Mouse (Mus musculus) kidney, adult 2 months (tissue): Measurements from ENCODE around the gene Msi2. TPM values are rescaled to one million over a fixed set of nuclear protein-coding genes. Genes with fewer than 3 reads are reported as not detected.

Experiments used
- DNase-seq: peaks from one replicate; pipeline ENCODE4 v3.0.0; 2021
- H3K27ac ChIP-seq: fragments of 200-500 bp; 2 replicates; pipeline ENCODE4 v1.5.1; 2012; ENCODE audit warnings: low read depth, low read length, control low read depth, inconsistent platforms; ENCODE audit not compliant: insufficient read depth
- H3K27me3 ChIP-seq: fragments of 200-500 bp; replicated peaks from 2 replicates; pipeline ENCODE4 v1.6.1; 2012; ENCODE audit warnings: mild to moderate bottlenecking, moderate library complexity, low read length, inconsistent platforms; ENCODE audit not compliant: control insufficient read depth, insufficient read depth
- H3K36me3 ChIP-seq: fragments of 200-500 bp; 2 replicates; pipeline ENCODE4 v1.6.1; 2012; ENCODE audit warnings: mild to moderate bottlenecking, moderate library complexity, low read length, inconsistent platforms; ENCODE audit not compliant: control insufficient read depth, insufficient read depth
- H3K4me1 ChIP-seq: fragments of 200-500 bp; 2 replicates; pipeline ENCODE4 v1.6.1; 2011; ENCODE audit warnings: low read length; ENCODE audit not compliant: control insufficient read depth, insufficient read depth
- H3K4me3 ChIP-seq: fragments of 200-500 bp; 2 replicates; pipeline ENCODE4 v1.5.1; 2011; ENCODE audit warnings: mild to moderate bottlenecking, low read depth, low read length, control low read depth; ENCODE audit not compliant: insufficient read depth
- CTCF ChIP-seq: fragments of 200-500 bp; conservative IDR thresholded peaks from 2 replicates; pipeline ENCODE4 v1.5.1; 2011; ENCODE audit warnings: low read depth, mild to moderate bottlenecking, control low read depth, low read length, moderate library complexity, mixed read lengths; ENCODE audit not compliant: insufficient read depth, insufficient read length
- POLR2A ChIP-seq: fragments of 200-500 bp; IDR thresholded peaks from one replicate; pipeline ENCODE4 v1.6.1; 2011; ENCODE audit warnings: low read depth, low read length, control low read depth
- WGBS: fragments of 180-500 bp; shearing (Covaris S2); methylation state at CpG from one replicate; pipeline ENCODE4 v1.1.7; 2018; 5-methylcytosine and 5-hydroxymethylcytosine counted together
- polyA plus RNA-seq: library from polyadenylated mRNA; depleted of rRNA; stranded (reverse); fragments of >200 nt; gene quantifications from 2 replicates; pipeline ENCODE4 v1.2.3, GENCODE M21; 2012

Gene Msi2
- polyA plus RNA-seq, 1 experiment = 43.5 TPM

GRCm38 (mm10) chr11:88636934-88637333, 81.4 kb downstream of the Msi2 start:
- DNase-seq = no peak
- Histone ChIP-seq H3K4me3 (no peak overlapping the region), H3K36me3 (no peaks in the 10 kb centered on the region; the same call in 1 of the 2 replicates), H3K27me3 (no peaks in the 10 kb centered on the region), H3K27ac (peak overlapping the region; percentile 26; the same call in 1 of the 2 replicates), H3K4me1 (peaks cover 28% of the 10 kb centered on the region)
- no peak for TF ChIP-seq CTCF
- TF ChIP-seq POLR2A = no peak
- WGBS = 68% methylated on average over 6 of the region's 6 CpGs

GRCm38 (mm10) chr11:88636319-88636718, 82.0 kb downstream of the Msi2 start:
- H3K36me3 ChIP-seq = no peaks in the 10 kb centered on the region; the same call in 1 of the 2 replicates
- H3K4me3 ChIP-seq = no peak overlapping the region
- no peaks in the 10 kb centered on the region for H3K27me3 ChIP-seq
- no peak for DNase-seq
- peaks cover 31% of the 10 kb centered on the region for H3K4me1 ChIP-seq
- H3K27ac ChIP-seq = peak overlapping the region; percentile 26; the same call in 1 of the 2 replicates
- TF ChIP-seq CTCF (no peak), POLR2A (no peak)
- WGBS = 65% methylated on average over 5 of the region's 5 CpGs

GRCm38 (mm10) chr11:88634627-88635026, 83.7 kb downstream of the Msi2 start:
- H3K27me3 ChIP-seq = no peaks in the 10 kb centered on the region
- no peaks in the 10 kb centered on the region for H3K36me3 ChIP-seq
- no peak overlapping the region for H3K4me3 ChIP-seq
- peaks cover 36% of the 10 kb centered on the region for H3K4me1 ChIP-seq
- H3K27ac ChIP-seq = no peak overlapping the region
- no peak for DNase-seq
- 13% methylated on average over 1 of the region's 1 CpGs for WGBS
- TF ChIP-seq CTCF (no peak), POLR2A (no peak)

- Histone ChIP-seq H3K36me3 (no peaks in the 10 kb centered on the region), H3K27me3 (no peaks in the 10 kb centered on the region), H3K4me1 (peaks cover 43% of the 10 kb centered on the region), H3K27ac (no peak overlapping the region), H3K4me3 (no peak overlapping the region)
- 86% methylated on average over 3 of the region's 3 CpGs for WGBS
- TF ChIP-seq POLR2A (no peak), CTCF (no peak)
- DNase-seq = no peak
Measured at GRCm38 (mm10) chr11:88631932-88632230, 86.4 kb downstream of the Msi2 start.

- no peak overlapping the region for H3K27ac ChIP-seq
- no peak overlapping the region for H3K4me3 ChIP-seq
- TF ChIP-seq CTCF (no peak), POLR2A (no peak)
- peaks cover 40% of the 10 kb centered on the region for H3K4me1 ChIP-seq
- no peaks in the 10 kb centered on the region for H3K27me3 ChIP-seq
- whole genome bisulfite sequencing = 79% methylated on average over 8 of the region's 8 CpGs
- H3K36me3 ChIP-seq = no peaks in the 10 kb centered on the region
- peak; percentile 39 for DNase-seq
Measured at GRCm38 (mm10) chr11:88631084-88631931, 87.0 kb downstream of the Msi2 start.

- Histone ChIP-seq H3K27me3 (no peaks in the 10 kb centered on the region), H3K36me3 (no peaks in the 10 kb centered on the region), H3K4me3 (no peak overlapping the region), H3K4me1 (peaks cover 46% of the 10 kb centered on the region), H3K27ac (0 out of 2 replicates have a peak overlapping the region, but pooled peaks have one; percentile 22)
- TF ChIP-seq POLR2A (no peak), CTCF (no peak)
- no peak for DNase-seq
- WGBS = 68% methylated on average over 4 of the region's 4 CpGs
Measured at GRCm38 (mm10) chr11:88629619-88630018, 88.7 kb downstream of the Msi2 start.

- Histone ChIP-seq H3K4me3 (no peak overlapping the region), H3K27ac (peak overlapping the region; percentile 22; the same call in 1 of the 2 replicates), H3K27me3 (no peaks in the 10 kb centered on the region), H3K4me1 (peaks cover 49% of the 10 kb centered on the region), H3K36me3 (no peaks in the 10 kb centered on the region)
- 66% methylated on average over 4 of the region's 4 CpGs for WGBS
- DNase-seq = no peak
- TF ChIP-seq CTCF = no peak
- TF ChIP-seq POLR2A = no peak
Measured at GRCm38 (mm10) chr11:88629165-88629564, 89.1 kb downstream of the Msi2 start.
